Mouse (Mus musculus) embryonic facial prominence, embryonic 12.5 days (tissue): ENCODE measurements around the gene Crybb3. TPM values are rescaled to one million over a fixed set of nuclear protein-coding genes. Genes with fewer than 3 reads are reported as not detected.
A peak's percentile ranks its signal among the peaks of the same experiment; 100 is the strongest.
"Not testable (repeated sequence)": the region's sequence is repeated elsewhere in the genome, so short reads cannot be mapped to it uniquely, and the experiment has no call there.

ENCODE experiments used
- ATAC-seq: fragments of 200-750 bp; cut with Nextera tagmentation; 2 replicates; pipeline ENCODE4 v1.8.0; 2017; ENCODE audit not compliant: insufficient number of reproducible peaks, insufficient read depth, low FRiP score, low TSS enrichment
- H3K27ac ChIP-seq: fragments of 300-500 bp; sonication (generic); 2 replicates; pipeline ENCODE4 v1.5.1; 2016; ENCODE audit warnings: mild to moderate bottlenecking
- H3K27me3 ChIP-seq: fragments of 300-500 bp; sonication (generic); 2 replicates; pipeline ENCODE4 v1.6.1; 2016; ENCODE audit warnings: mild to moderate bottlenecking, moderate library complexity
- H3K36me3 ChIP-seq: fragments of 300-500 bp; sonication (generic); 2 replicates; pipeline ENCODE4 v1.6.1; 2016; ENCODE audit warnings: mild to moderate bottlenecking
- H3K4me1 ChIP-seq: fragments of 300-500 bp; sonication (generic); 2 replicates; pipeline ENCODE4 v1.6.1; 2016
- H3K4me2 ChIP-seq: fragments of 300-500 bp; sonication (generic); replicated peaks from 2 replicates; pipeline ENCODE4 v1.6.1; 2016; ENCODE audit warnings: mild to moderate bottlenecking, moderate library complexity
- H3K4me3 ChIP-seq: fragments of 300-500 bp; sonication (generic); 2 replicates; pipeline ENCODE4 v1.5.1; 2016; ENCODE audit warnings: mild to moderate bottlenecking
- H3K9ac ChIP-seq: fragments of 300-500 bp; sonication (generic); 2 replicates; pipeline ENCODE4 v1.6.1; 2016; ENCODE audit warnings: mild to moderate bottlenecking, moderate library complexity
- H3K9me3 ChIP-seq: fragments of 300-500 bp; sonication (generic); 2 replicates; pipeline ENCODE4 v1.6.1; 2016; ENCODE audit warnings: mild to moderate bottlenecking, moderate library complexity
- WGBS: fragments of 180-500 bp; shearing (Covaris S2); methylation state at CpG from one replicate; pipeline ENCODE4 v1.1.7; 2016; 5-methylcytosine and 5-hydroxymethylcytosine counted together
- polyA plus RNA-seq: library from polyadenylated mRNA; unstranded; fragments of >200 nt; fragmentation: Nextera tagmentation; extraction: Ambion mirVana; gene quantifications from 2 replicates; pipeline ENCODE4 v1.2.1, GENCODE M21; 2016

The Crybb3 gene
- polyA plus RNA-seq, 1 experiment from 2014 or later = 84.1 TPM

DNA sequence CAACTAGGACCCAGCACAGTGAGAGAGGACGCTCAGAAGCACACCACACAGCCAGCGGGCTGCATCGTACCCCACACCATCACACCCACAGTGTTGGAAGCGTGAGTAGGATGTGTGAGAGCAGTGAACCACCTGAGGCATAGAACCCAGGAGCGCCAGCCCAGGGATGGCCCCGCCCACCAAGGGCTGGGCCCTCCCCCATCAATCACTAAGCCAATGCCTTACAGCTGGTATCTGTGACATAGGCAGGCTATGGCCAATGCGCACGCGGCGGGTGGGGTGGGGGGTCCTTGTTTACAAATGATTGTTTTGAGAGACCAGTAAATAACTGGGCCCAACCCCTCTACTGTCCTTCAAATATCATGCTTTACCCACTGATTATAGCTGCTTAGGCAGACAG is 34.5 kb upstream of the Crybb3 start:
- Histone ChIP-seq H3K36me3 (no peaks in the 10 kb centered on the region), H3K4me2 (no peak overlapping the region), H3K9ac (no peak overlapping the region), H3K27me3 (no peaks in the 10 kb centered on the region), H3K4me1 (peaks cover 40% of the 10 kb centered on the region), H3K27ac (no peak overlapping the region), H3K4me3 (no peak overlapping the region), H3K9me3 (no peaks in the 10 kb centered on the region)
- ATAC-seq = no peak
- 62% methylated on average over 10 of the region's 10 CpGs for WGBS

- Histone ChIP-seq H3K27me3 (no peaks in the 10 kb centered on the region), H3K9ac (no peak overlapping the region), H3K36me3 (no peaks in the 10 kb centered on the region), H3K27ac (0 out of 2 replicates have a peak overlapping the region, but pooled peaks have one; percentile 26), H3K4me3 (no peak overlapping the region), H3K9me3 (no peaks in the 10 kb centered on the region), H3K4me1 (peaks cover 32% of the 10 kb centered on the region), H3K4me2 (no peak overlapping the region)
- 37% methylated on average over 20 of the region's 20 CpGs for WGBS
- ATAC-seq = no peak
Observed at GRCm38 (mm10) chr5:113114264-113115225, 33.2 kb upstream of the Crybb3 start.

- WGBS = 46% methylated on average over 5 of the region's 5 CpGs
- no peaks in the 10 kb centered on the region for H3K9me3 ChIP-seq
- H3K36me3 ChIP-seq = no peaks in the 10 kb centered on the region
- peaks cover 25% of the 10 kb centered on the region for H3K4me1 ChIP-seq
- no peaks in the 10 kb centered on the region for H3K27me3 ChIP-seq
- H3K4me2 ChIP-seq = no peak overlapping the region
- H3K4me3 ChIP-seq = no peak overlapping the region
- H3K9ac ChIP-seq = peak overlapping the region; percentile 24; the same call in 1 of the 2 replicates
- no peak overlapping the region for H3K27ac ChIP-seq
- 0 out of 2 replicates have a peak, but pooled peaks have one; percentile 13 for ATAC-seq
Observed at GRCm38 (mm10) chr5:113113120-113113519, 31.7 kb upstream of the Crybb3 start.

DNA sequence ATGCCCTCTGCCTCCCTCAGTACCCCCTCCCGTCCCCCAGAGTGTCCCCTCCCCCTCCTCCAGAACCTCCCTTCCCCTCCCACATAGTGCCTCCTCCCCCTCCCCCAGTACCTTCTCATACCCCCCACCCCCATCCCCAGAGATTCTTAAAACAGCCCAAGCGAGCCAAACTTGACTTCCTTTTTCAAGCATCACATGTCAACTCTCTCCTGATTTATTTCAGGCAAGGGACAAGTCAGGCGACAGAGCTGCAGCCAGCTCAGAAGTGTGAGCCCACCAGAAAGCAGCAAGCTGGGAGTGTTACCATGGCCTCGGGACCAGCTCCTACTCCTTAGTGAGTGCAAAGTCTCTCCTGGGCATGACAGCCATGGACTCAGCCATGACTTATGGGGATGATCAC is 30.0 kb upstream of the Crybb3 start:
- H3K4me1 ChIP-seq = peaks cover 31% of the 10 kb centered on the region
- no peak overlapping the region for H3K4me2 ChIP-seq

DNA sequence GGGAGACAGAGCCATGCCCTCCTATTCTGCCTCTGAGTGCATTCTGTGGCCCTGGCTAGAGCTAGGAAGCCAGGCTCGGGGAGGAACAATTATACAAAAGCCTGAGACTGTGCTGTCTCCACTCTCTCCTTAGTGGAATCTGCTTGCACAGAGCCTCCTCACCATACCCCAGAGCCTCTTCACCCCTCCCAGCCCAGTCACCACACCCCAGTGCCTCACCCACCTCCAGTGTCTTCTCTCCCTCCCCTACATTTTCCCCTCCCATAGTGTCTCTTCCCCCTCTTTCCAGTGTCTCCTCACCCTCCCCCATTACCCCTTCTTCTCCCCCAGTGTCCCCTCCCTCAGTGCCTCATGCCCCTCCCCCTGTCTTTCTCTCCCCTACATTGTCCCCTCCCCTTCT is 29.5 kb upstream of the Crybb3 start:
- no peaks in the 10 kb centered on the region for H3K27me3 ChIP-seq
- H3K9ac ChIP-seq = 0 out of 2 replicates have a peak overlapping the region, but pooled peaks have one; percentile 15
- peak overlapping the region; percentile 69 for H3K27ac ChIP-seq
- no peaks in the 10 kb centered on the region for H3K36me3 ChIP-seq
- 0% methylated on average over 1 of the region's 1 CpGs for WGBS
- no peak overlapping the region for H3K4me2 ChIP-seq
- ATAC-seq = no peak
- no peak overlapping the region for H3K4me3 ChIP-seq
- H3K4me1 ChIP-seq = peaks cover 31% of the 10 kb centered on the region
- H3K9me3 ChIP-seq = no peaks in the 10 kb centered on the region

More for the DNA sequence above, 30.0 kb upstream of the Crybb3 start:
- Histone ChIP-seq H3K27ac (0 out of 2 replicates have a peak overlapping the region, but pooled peaks have one; percentile 69), H3K27me3 (no peaks in the 10 kb centered on the region), H3K36me3 (no peaks in the 10 kb centered on the region), H3K9ac (no peak overlapping the region), H3K4me3 (no peak overlapping the region), H3K9me3 (no peaks in the 10 kb centered on the region)
- 8% methylated on average over 4 of the region's 4 CpGs for WGBS
- ATAC-seq = no peak

- not testable (repeated sequence) for H3K9ac ChIP-seq, H3K27me3 ChIP-seq, H3K4me3 ChIP-seq, H3K9me3 ChIP-seq, H3K36me3 ChIP-seq, H3K27ac ChIP-seq, ATAC-seq, H3K4me2 ChIP-seq
- 82% methylated on average over 2 of the region's 2 CpGs for WGBS
- H3K4me1 ChIP-seq = peaks cover 28% of the 10 kb centered on the region
Observed at GRCm38 (mm10) chr5:113109651-113110050, 28.3 kb upstream of the Crybb3 start.

- Histone ChIP-seq H3K27me3 (no peaks in the 10 kb centered on the region), H3K9me3 (no peaks in the 10 kb centered on the region), H3K27ac (no peak overlapping the region; the same call in 1 of the 2 replicates), H3K4me2 (no peak overlapping the region), H3K36me3 (no peaks in the 10 kb centered on the region), H3K4me3 (no peak overlapping the region), H3K9ac (no peak overlapping the region), H3K4me1 (peaks cover 20% of the 10 kb centered on the region)
- 71% methylated on average over 11 of the region's 11 CpGs for WGBS
- ATAC-seq = no peak
Observed at GRCm38 (mm10) chr5:113108165-113108764, 26.9 kb upstream of the Crybb3 start.

GRCm38 (mm10) chr5:113107709-113108108 is 26.3 kb upstream of the Crybb3 start:
- Histone ChIP-seq H3K9ac (no peak overlapping the region), H3K4me3 (no peak overlapping the region), H3K36me3 (no peaks in the 10 kb centered on the region), H3K4me1 (peaks cover 17% of the 10 kb centered on the region), H3K4me2 (no peak overlapping the region), H3K27ac (no peak overlapping the region; the same call in 1 of the 2 replicates), H3K27me3 (no peaks in the 10 kb centered on the region), H3K9me3 (no peaks in the 10 kb centered on the region)
- ATAC-seq = no peak
- 63% methylated on average over 3 of the region's 3 CpGs for WGBS

DNA sequence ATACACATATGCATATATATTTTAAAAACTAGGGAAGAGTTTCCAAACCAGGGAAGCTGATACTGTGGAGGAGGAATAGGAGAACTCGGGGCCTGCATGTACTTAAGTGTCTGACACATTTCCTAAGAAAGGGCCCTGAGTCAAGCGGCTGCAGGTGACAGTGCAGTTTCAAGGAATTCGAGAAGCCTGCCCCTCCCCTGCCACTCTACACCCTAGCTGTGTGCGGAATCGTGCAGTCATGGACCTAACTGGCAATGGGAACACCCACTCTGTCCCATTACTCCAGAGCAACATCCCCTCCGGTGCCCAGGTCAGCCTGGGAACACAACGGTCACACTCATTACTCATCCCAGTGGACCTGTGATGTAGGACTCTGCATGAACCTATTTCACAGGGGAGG is 25.2 kb upstream of the Crybb3 start:
- ATAC-seq = no peak
- H3K9me3 ChIP-seq = no peaks in the 10 kb centered on the region
- no peak overlapping the region for H3K9ac ChIP-seq
- no peaks in the 10 kb centered on the region for H3K36me3 ChIP-seq
- no peak overlapping the region for H3K4me2 ChIP-seq
- no peaks in the 10 kb centered on the region for H3K27me3 ChIP-seq
- peaks cover 16% of the 10 kb centered on the region for H3K4me1 ChIP-seq
- WGBS = 65% methylated on average over 7 of the region's 7 CpGs
- H3K27ac ChIP-seq = no peak overlapping the region
- H3K4me3 ChIP-seq = no peak overlapping the region

DNA sequence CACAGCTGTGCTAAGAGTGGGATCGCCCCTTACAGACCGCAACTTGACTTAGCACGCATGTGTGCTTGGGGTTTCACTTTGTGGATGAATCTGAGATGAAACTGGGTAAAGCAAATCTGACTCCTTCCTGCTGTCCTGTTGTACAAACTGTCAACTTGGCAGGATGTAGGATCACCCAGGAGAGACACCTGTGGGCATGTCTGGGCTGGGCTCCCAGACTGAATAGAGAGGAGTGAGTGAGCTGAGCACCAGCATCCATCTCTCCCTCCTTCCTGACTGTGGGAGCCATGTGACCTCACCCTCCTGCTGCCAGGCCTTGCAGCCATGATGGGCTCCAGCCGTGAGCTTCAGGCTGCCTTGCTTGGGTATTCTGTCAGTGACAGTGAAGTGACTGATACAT is 24.1 kb upstream of the Crybb3 start:
- ATAC-seq = no peak
- H3K27me3 ChIP-seq = no peaks in the 10 kb centered on the region
- H3K4me2 ChIP-seq = no peak overlapping the region
- no peaks in the 10 kb centered on the region for H3K36me3 ChIP-seq
- H3K4me1 ChIP-seq = 0 out of 2 replicates have a peak, but pooled peaks cover 6% of the 10 kb centered on the region
- H3K4me3 ChIP-seq = no peak overlapping the region
- no peak overlapping the region for H3K27ac ChIP-seq
- H3K9me3 ChIP-seq = no peaks in the 10 kb centered on the region
- no peak overlapping the region for H3K9ac ChIP-seq
- 82% methylated on average over 4 of the region's 4 CpGs for WGBS

DNA sequence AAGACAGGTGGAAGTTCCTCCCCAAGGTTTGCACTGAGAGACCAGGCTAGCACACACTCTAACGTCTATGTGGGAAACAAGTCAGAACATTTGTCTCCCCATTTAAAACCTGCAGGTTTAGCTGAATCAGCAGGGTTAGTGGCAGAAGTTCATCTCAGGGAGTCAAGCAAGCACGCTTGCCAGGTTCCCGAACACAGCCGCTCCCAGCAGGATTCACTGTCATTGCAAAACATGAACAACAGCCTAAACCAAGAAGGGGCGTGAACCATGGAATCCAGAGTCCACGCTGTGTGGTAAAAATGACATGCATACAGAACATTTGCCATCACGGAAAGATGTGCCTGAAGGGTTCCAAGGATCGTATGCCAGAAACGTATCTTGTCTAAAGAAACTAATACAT is 23.7 kb upstream of the Crybb3 start:
- no peak for ATAC-seq
- Histone ChIP-seq H3K36me3 (no peaks in the 10 kb centered on the region), H3K9ac (no peak overlapping the region), H3K9me3 (no peaks in the 10 kb centered on the region), H3K27ac (no peak overlapping the region), H3K27me3 (no peaks in the 10 kb centered on the region), H3K4me1 (0 out of 2 replicates have a peak, but pooled peaks cover 6% of the 10 kb centered on the region), H3K4me3 (no peak overlapping the region), H3K4me2 (no peak overlapping the region)
- 83% methylated on average over 9 of the region's 9 CpGs for WGBS

DNA sequence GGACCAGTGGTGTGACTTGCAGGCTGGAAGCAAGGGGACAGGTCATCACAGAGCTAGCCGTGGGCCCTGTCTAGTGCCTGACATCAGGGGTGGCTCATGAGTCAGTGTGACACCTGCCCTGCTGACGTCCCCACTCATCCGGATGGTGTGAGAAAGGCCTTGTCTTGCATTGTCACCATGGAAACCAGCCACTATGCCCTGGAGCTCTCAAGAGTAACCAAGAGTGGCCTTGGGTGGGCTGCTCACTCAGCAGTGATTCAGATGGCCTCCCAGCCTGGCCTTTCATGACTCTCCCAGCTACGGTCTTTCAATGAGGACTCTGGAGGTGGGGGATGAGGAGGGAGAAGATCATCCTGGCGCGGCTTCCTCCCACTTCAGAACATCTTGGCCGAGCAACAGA is 21.1 kb upstream of the Crybb3 start:
- Histone ChIP-seq H3K27me3 (no peaks in the 10 kb centered on the region), H3K27ac (no peak overlapping the region), H3K4me2 (no peak overlapping the region), H3K36me3 (no peaks in the 10 kb centered on the region), H3K4me1 (0 out of 2 replicates have a peak, but pooled peaks cover 1% of the 10 kb centered on the region), H3K9ac (no peak overlapping the region), H3K4me3 (no peak overlapping the region), H3K9me3 (no peaks in the 10 kb centered on the region)
- ATAC-seq = no peak
- 67% methylated on average over 7 of the region's 7 CpGs for WGBS
